Comparison of ENCODE assay signal across 9 mouse cellular contexts in the genomic region with DNA sequence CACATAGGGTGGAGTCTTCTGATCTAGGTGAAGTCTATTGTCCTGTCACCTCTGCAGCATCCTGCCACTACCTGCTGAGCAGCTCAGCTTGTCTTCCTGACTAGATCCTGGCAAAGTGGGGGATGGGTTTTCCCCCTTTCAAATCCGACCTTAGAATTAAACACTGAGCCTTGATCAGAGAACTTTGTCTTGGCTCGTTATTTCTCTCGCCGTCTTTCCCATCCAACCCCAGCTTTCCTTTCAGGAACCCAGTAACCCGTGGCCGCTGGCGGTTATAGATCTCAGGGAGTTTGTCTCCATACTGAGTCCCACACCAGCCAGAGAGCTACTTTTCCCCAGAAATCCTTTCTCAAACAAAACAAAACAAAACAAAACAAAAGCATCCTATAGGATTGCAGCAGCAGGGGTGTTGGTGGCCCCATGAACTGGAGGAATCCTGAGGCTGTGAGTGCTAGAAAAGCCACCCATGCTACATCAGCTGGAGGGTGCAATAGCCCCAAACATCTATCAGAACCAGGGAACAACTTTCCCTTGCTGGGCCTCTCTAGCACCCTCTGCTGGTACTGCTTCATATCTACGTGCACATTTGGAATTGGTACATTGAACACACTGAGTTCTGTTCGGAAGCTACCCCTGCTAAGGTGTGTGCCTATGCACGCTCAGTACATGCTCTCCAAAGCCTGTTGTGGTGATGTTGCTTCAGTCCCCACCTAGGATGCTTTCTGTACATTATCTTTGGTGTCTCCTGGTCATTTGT. TPM values are rescaled to one million over a fixed set of nuclear protein-coding genes. Genes with fewer than 3 reads are reported as not detected.
DNase-seq lines count a peak whose midpoint lies in the region; ATAC-seq and TF ChIP-seq lines count a peak whose summit lies in the region.
"Had no signal": no experiment of that assay in that cellular context is flagged by ENCODE, and none has a peak within 500 bp of the region (broad histone marks: within the 10 kb centered on the region; RNA-seq: fewer than 3 reads in every experiment).

No protein-coding gene starts in this region.

- WGBS in heart, embryonic 11.5 days (ENCODE audit: insufficient replicate concordance): 79% methylated on average over 10 of the region's 10 CpGs
- WGBS in stomach, postnatal 0 days: 87% methylated on average over 10 of the region's 10 CpGs

- no peaks in the 10 kb centered on the region for H3K4me1 ChIP-seq in heart, embryonic 11.5 days (ENCODE audit: control insufficient read depth, insufficient read depth, low read length)
- no peaks in the 10 kb centered on the region for H3K4me1 ChIP-seq in CH12.LX (ENCODE audit: control insufficient read depth in 1 of 2, insufficient read depth in 2 of 2)
- H3K4me1 ChIP-seq in stomach, postnatal 0 days (replicated peaks; ENCODE audit: control insufficient read depth, insufficient read depth): no peaks in the 10 kb centered on the region
- H3K4me1 ChIP-seq: lung, embryonic 15.5 days had no signal

- in situ Hi-C loops in CH12.LX (cut with MboI; ENCODE audit: low pct_ligation_motif_present, low pct_unique_long_range_greater_than_20kb, low sequenced_read_pairs): loop anchor here (10.0 kb wide), 1 partner anchor 60 kb away; no protein-coding TSS in a partner anchor

- H3K36me3 ChIP-seq in heart, embryonic 11.5 days (ENCODE audit: control insufficient read depth, insufficient read depth, low read length): no peaks in the 10 kb centered on the region
- no peaks in the 10 kb centered on the region for H3K36me3 ChIP-seq in CH12.LX (replicated peaks in 1 of 2; ENCODE audit: control insufficient read depth in 1 of 2, insufficient read depth in 1 of 2, low read length in 1 of 2)
- no peaks in the 10 kb centered on the region for H3K36me3 ChIP-seq in stomach, postnatal 0 days (ENCODE audit: control insufficient read depth, insufficient read depth, low read length)
- H3K36me3 ChIP-seq: lung, embryonic 15.5 days had no signal

- H3K79me2 ChIP-seq in CH12.LX (replicated peaks; ENCODE audit: control insufficient read depth, extremely low read depth, insufficient read depth, poor library complexity, severe bottlenecking): no peaks in the 10 kb centered on the region

- H3K9ac ChIP-seq in heart, embryonic 11.5 days (ENCODE audit: low read depth, low read length): no peak overlapping the region
- no peak overlapping the region for H3K9ac ChIP-seq in CH12.LX (ENCODE audit: insufficient read depth, low read depth)
- no peak overlapping the region for H3K9ac ChIP-seq in stomach, postnatal 0 days (ENCODE audit: low read length)
- H3K9ac ChIP-seq: lung, embryonic 15.5 days had no signal

- no peak for TF ChIP-seq EP300 in CH12.LX (IDR thresholded peaks at IDR 0.05; ENCODE audit: low read length)
- no peak for TF ChIP-seq EP300 in stomach, postnatal 0 days (optimal IDR thresholded peaks at IDR 0.05)

- no peak for TF ChIP-seq POLR2A in CH12.LX (IDR thresholded peaks at IDR 0.05; ENCODE audit: low read depth, low read length)

- H3K4me2 ChIP-seq in heart, embryonic 11.5 days: no peak overlapping the region
- H3K4me2 ChIP-seq in CH12.LX (ENCODE audit: insufficient read depth, low read depth, poor library complexity, severe bottlenecking): no peak overlapping the region
- no peak overlapping the region for H3K4me2 ChIP-seq in stomach, postnatal 0 days (replicated peaks; ENCODE audit: low read depth)
- H3K4me2 ChIP-seq: lung, embryonic 15.5 days had no signal

- DNase-seq in heart, adult 8-10 months (ENCODE audit: low spot score): peak; percentile 57
- DNase-seq in CH12.LX (ENCODE audit: extremely low read depth): peak; percentile 56
- peak; percentile 28 for DNase-seq in c-Kit-positive CD71-positive TER-119-positive erythroid progenitor cells, embryonic 14.5 days (ENCODE audit: low spot score)
- peak; percentile 65 to 69 for DNase-seq in frontal cortex, postnatal 36 days (ENCODE audit: low spot score in 2 of 2)
- peak; percentile 66 for DNase-seq in layer of hippocampus, adult 11-12 months (ENCODE audit: low spot score)
- DNase-seq in lung, postnatal 14 days: peak; percentile 76
- peak; percentile 60 for DNase-seq in stomach, postnatal 0 days (ENCODE audit: low spot score)

- peak; percentile 50 for TF ChIP-seq RAD21 in CH12.LX (IDR thresholded peaks at IDR 0.05; ENCODE audit: low read depth, low read length)

- H3K27ac ChIP-seq in heart, embryonic 11.5 days (ENCODE audit: low read depth, low read length): no peak overlapping the region
- no peak overlapping the region for H3K27ac ChIP-seq in CH12.LX (ENCODE audit: insufficient read depth, low read depth)
- H3K27ac ChIP-seq in stomach, postnatal 0 days (replicated peaks): no peak overlapping the region
- H3K27ac ChIP-seq: lung, embryonic 15.5 days had no signal

- H3K27me3 ChIP-seq in heart, embryonic 11.5 days (ENCODE audit: control insufficient read depth, insufficient read depth, low read length): no peaks in the 10 kb centered on the region
- H3K27me3 ChIP-seq in CH12.LX (replicated peaks): no peaks in the 10 kb centered on the region
- no peaks in the 10 kb centered on the region for H3K27me3 ChIP-seq in stomach, postnatal 0 days (ENCODE audit: control insufficient read depth, insufficient read depth, low read length)
- H3K27me3 ChIP-seq: lung, embryonic 15.5 days had no signal

- dilution Hi-C loops in CH12.LX (cut with MboI; ENCODE audit: extremely low pct_ligation_motif_present, extremely low pct_unique_long_range_greater_than_20kb, low sequenced_read_pairs): no loop called here

- no peak overlapping the region for H3K4me3 ChIP-seq in heart, embryonic 11.5 days (ENCODE audit: low read depth, low read length)
- H3K4me3 ChIP-seq in CH12.LX (replicated peaks in 1 of 3; ENCODE audit: low read depth in 2 of 3, low read length in 2 of 3, poor library complexity in 1 of 3): no peak overlapping the region
- H3K4me3 ChIP-seq in stomach, postnatal 0 days (ENCODE audit: low read depth, low read length): no peak overlapping the region
- H3K4me3 ChIP-seq: lung, embryonic 15.5 days had no signal

- H3K9me3 ChIP-seq in heart, embryonic 11.5 days (replicated peaks; ENCODE audit: control insufficient read depth, low read length): no peaks in the 10 kb centered on the region
- H3K9me3 ChIP-seq in CH12.LX (replicated peaks; ENCODE audit: low read length): no peaks in the 10 kb centered on the region
- no peaks in the 10 kb centered on the region for H3K9me3 ChIP-seq in stomach, postnatal 0 days (ENCODE audit: control insufficient read depth, low read length)
- H3K9me3 ChIP-seq: lung, embryonic 15.5 days had no signal

- TF ChIP-seq CTCF in CH12.LX (conservative IDR thresholded peaks at IDR 0.05 in 1 of 2, IDR thresholded peaks at IDR 0.05 in 1 of 2; ENCODE audit: low read depth in 2 of 2, low read length in 2 of 2): peak; percentile 87 to 98
- peak; percentile 93 for TF ChIP-seq CTCF in stomach, postnatal 0 days (IDR thresholded peaks at IDR 0.05; ENCODE audit: low read depth)

- ATAC-seq in heart, embryonic 11.5 days (replicated peaks; ENCODE audit: insufficient number of reproducible peaks, low FRiP score, low TSS enrichment): no peak
- peak; percentile 48; the same call in 1 of the 2 replicates for ATAC-seq in stomach, postnatal 0 days (ENCODE audit: low FRiP score, low TSS enrichment)

TF ChIP-seq in CH12.LX, 34 proteins besides CTCF, POLR2A, EP300 and RAD21:
- TF ChIP-seq NRF1 (IDR thresholded peaks at IDR 0.05; ENCODE audit: low read depth, low read length) (0 out of 2 replicates have a peak, but pooled peaks have one; percentile 15), HCFC1 (IDR thresholded peaks at IDR 0.05; ENCODE audit: low read depth, low read length) (no peak), SMC3 (IDR thresholded peaks at IDR 0.05; ENCODE audit: low read depth, low read length) (peak; percentile 73), POLR2AphosphoS2 (IDR thresholded peaks at IDR 0.05; ENCODE audit: low read depth, low read length) (no peak), IRF4 (IDR thresholded peaks at IDR 0.05; ENCODE audit: low read depth, low read length) (peak; percentile 31; the same call in 1 of the 2 replicates), MEF2A (IDR thresholded peaks at IDR 0.05; ENCODE audit: borderline replicate concordance, low read depth, low read length) (no peak), ZNF384 (IDR thresholded peaks at IDR 0.05; ENCODE audit: low read depth, low read length) (no peak)

RNA-seq across cellular contexts. Expression of a gene that starts 6.9 kb away (rescaled TPM):
- 10 to 100 TPM; 13.1 to 16.2 (median 14.6) TPM for total RNA-seq in heart, adult 8-10 months (2022)
- polyA plus RNA-seq in heart, embryonic 11.5 days (2014; fragmentation: Nextera tagmentation; extraction: Ambion mirVana): 35.7 and 43.0 TPM in 2 replicates
- total RNA-seq in CH12.LX (2012; rRNA removed): 34.8 and 37.0 TPM in 2 replicates
- total RNA-seq in CH12.LX (2014; rRNA removed): 47.0 and 47.5 TPM in 2 replicates
- polyA plus RNA-seq in CH12.LX (2012; ENCODE audit: insufficient read length, low read depth): 45.8 and 48.2 TPM in 2 replicates
- polyA plus RNA-seq in stomach, postnatal 0 days (2015; fragmentation: Nextera tagmentation; extraction: Ambion mirVana): 21.6 and 22.7 TPM in 2 replicates

RNA-seq across cellular contexts. Expression of a gene that starts 29.5 kb away (rescaled TPM):
- not detected for total RNA-seq in heart, adult 8-10 months (2022)
- polyA plus RNA-seq in heart, embryonic 11.5 days (2014; fragmentation: Nextera tagmentation; extraction: Ambion mirVana): 4.1 and 7.1 TPM in 2 replicates
- total RNA-seq in CH12.LX (2012; rRNA removed) (5.0 and 13.4 TPM in 2 replicates), CH12.LX (2014; rRNA removed) (1.4 and 1.9 TPM in 2 replicates)
- 1.9 TPM in 2 replicates for polyA plus RNA-seq in CH12.LX (2012; ENCODE audit: insufficient read length, low read depth)
- 308 and 316 TPM in 2 replicates for polyA plus RNA-seq in stomach, postnatal 0 days (2015; fragmentation: Nextera tagmentation; extraction: Ambion mirVana)

Comparison
In these comparisons a context has a peak if more than half of its experiments do, and no peak if none do; other contexts are left out.
1. RNA of a gene that starts 29.5 kb away (polyA plus RNA-seq): 308 to 316 TPM in stomach, postnatal 0 days; 4.1 to 7.1 TPM in heart, embryonic 11.5 days and 1.9 TPM in CH12.LX; every median in the first group is over 10 times any median in the second.
2. Peak in every context shown above with its lines, with median percentiles within 50 percentile points of each other: DNase-seq.